Mouse (Mus musculus) hindbrain, embryonic 15.5 days (tissue): ENCODE results near the gene Inpp5a. TPM values are rescaled to one million over a fixed set of nuclear protein-coding genes. Genes with fewer than 3 reads are reported as not detected.

Source experiments
- ATAC-seq: fragments of 200-750 bp; cut with Nextera tagmentation; 2 replicates; pipeline ENCODE4 v1.8.0; 2017; ENCODE audit warnings: low read depth, moderate number of reproducible peaks, moderate TSS enrichment; ENCODE audit not compliant: low FRiP score
- H3K27ac ChIP-seq: fragments of 300-500 bp; sonication (generic); replicated peaks from 2 replicates; pipeline ENCODE4 v1.5.1; 2015; ENCODE audit warnings: mild to moderate bottlenecking, inconsistent platforms
- H3K27me3 ChIP-seq: fragments of 300-500 bp; sonication (generic); 2 replicates; pipeline ENCODE4 v1.6.1; 2015; ENCODE audit warnings: control low read depth, inconsistent platforms
- H3K36me3 ChIP-seq: fragments of 300-500 bp; sonication (generic); 2 replicates; pipeline ENCODE4 v1.6.1; 2015; ENCODE audit warnings: control low read depth, inconsistent platforms
- H3K4me1 ChIP-seq: fragments of 300-500 bp; sonication (generic); replicated peaks from 2 replicates; pipeline ENCODE4 v1.6.1; 2015; ENCODE audit warnings: control low read depth, inconsistent platforms
- H3K4me2 ChIP-seq: fragments of 300-500 bp; sonication (generic); 2 replicates; pipeline ENCODE4 v1.6.1; 2015; ENCODE audit warnings: moderate library complexity, mild to moderate bottlenecking, inconsistent platforms
- H3K4me3 ChIP-seq: fragments of 300-500 bp; sonication (generic); 2 replicates; pipeline ENCODE4 v1.5.1; 2015; ENCODE audit warnings: mild to moderate bottlenecking, inconsistent platforms
- H3K9ac ChIP-seq: fragments of 300-500 bp; sonication (generic); 2 replicates; pipeline ENCODE4 v1.6.1; 2015; ENCODE audit warnings: inconsistent platforms
- H3K9me3 ChIP-seq: fragments of 300-500 bp; sonication (generic); 2 replicates; pipeline ENCODE4 v1.6.1; 2016; ENCODE audit warnings: control low read depth, inconsistent platforms
- WGBS: fragments of 180-500 bp; shearing (Covaris S2); methylation state at CpG from one replicate; pipeline ENCODE4 v1.1.7; 2015; 5-methylcytosine and 5-hydroxymethylcytosine counted together
- polyA plus RNA-seq: library from polyadenylated mRNA; unstranded; fragments of >200 nt; fragmentation: Nextera tagmentation; extraction: Ambion mirVana; gene quantifications from 2 replicates; pipeline ENCODE4 v1.2.1, GENCODE M21; 2015

Inpp5a gene
- polyA plus RNA-seq, 1 experiment from 2014 or later, result 24.6 TPM

DNA sequence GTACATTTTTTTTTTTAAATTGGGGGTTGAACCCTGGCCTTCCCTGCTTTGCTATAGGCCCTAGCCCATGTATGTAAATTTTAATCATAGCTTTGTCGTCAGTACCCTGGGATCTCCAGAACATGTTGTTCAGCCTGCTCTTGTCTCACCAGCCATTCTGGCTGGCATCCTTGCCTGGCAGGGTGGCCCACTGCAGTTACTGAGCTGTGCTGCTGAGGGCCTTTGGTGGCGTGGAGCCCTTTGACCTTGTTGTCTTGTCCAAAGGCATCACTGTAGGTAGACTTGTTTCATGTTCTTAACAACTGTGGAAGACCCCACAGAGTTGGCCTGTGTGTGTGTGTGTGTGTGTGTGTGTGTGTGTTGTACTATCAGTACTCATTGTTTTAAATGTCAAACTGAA lies 3.2 kb downstream of the Inpp5a start:
- H3K27me3 ChIP-seq, result no peaks in the 10 kb centered on the region
- no peaks in the 10 kb centered on the region for H3K36me3 ChIP-seq
- H3K9me3 ChIP-seq, result no peaks in the 10 kb centered on the region
- H3K27ac ChIP-seq, result no peak overlapping the region
- H3K9ac ChIP-seq, result no peak overlapping the region
- H3K4me2 ChIP-seq, result no peak overlapping the region
- no peak for ATAC-seq
- 67% methylated on average over 2 of the region's 2 CpGs for WGBS
- H3K4me1 ChIP-seq, result peaks cover 44% of the 10 kb centered on the region
- H3K4me3 ChIP-seq, result no peak overlapping the region

DNA sequence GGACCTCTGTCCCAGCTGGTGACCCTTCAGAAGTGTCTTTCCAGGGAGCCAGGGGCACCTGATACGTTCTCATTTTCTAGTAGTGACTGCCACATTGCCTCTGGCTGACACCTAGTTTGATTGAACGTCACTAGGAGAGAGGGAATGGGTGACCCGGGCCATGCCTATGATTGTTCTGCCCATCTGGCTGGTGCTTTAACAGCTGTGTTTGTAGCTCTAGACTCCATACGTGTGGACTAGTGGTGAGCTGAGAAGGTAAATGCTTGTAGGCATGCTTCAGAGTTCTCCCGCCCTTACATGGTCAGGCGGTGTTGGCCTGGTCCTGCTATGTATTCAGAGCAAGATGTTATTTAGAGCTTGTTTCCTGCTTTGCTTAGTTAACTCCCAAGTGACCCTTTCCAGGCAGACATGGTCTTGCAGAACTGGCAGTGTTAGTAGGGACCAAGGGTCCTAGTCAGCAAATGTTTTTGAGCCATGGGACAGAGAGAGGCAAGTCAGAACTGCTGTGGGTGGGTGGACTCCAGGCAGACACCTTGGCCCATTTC lies 3.9 kb downstream of the Inpp5a start:
- Histone ChIP-seq H3K4me3 (no peak overlapping the region), H3K27ac (no peak overlapping the region), H3K9ac (no peak overlapping the region), H3K27me3 (no peaks in the 10 kb centered on the region), H3K4me2 (no peak overlapping the region), H3K9me3 (no peaks in the 10 kb centered on the region), H3K36me3 (no peaks in the 10 kb centered on the region), H3K4me1 (peaks cover 44% of the 10 kb centered on the region)
- ATAC-seq, result no peak
- WGBS, result 76% methylated on average over 6 of the region's 6 CpGs

DNA sequence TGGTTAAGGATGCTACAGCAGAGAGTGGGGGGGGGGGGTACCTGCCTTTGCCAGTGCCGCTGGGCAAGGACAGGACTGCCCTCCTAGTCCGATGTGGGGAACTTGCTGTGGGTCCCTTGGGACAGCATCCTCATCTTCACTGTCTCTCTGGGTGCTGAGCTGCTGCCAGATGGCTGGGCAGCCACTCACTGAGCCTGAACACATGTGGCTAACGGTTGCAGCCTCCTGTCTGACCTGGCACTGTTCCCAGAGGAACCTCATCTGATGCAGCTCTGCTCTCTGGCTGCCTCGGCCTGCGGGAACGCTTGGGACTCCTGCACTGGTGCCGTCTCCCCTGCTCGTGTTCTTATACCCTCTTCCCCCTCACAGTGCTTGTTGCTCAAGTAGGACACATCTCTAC lies 8.6 kb downstream of the Inpp5a start:
- Histone ChIP-seq H3K4me2 (no peak overlapping the region), H3K4me3 (no peak overlapping the region), H3K9ac (no peak overlapping the region), H3K27me3 (no peaks in the 10 kb centered on the region), H3K4me1 (peaks cover 28% of the 10 kb centered on the region), H3K9me3 (no peaks in the 10 kb centered on the region), H3K27ac (peak overlapping the region; percentile 55), H3K36me3 (no peaks in the 10 kb centered on the region)
- no peak for ATAC-seq
- WGBS, result 30% methylated on average over 8 of the region's 8 CpGs

DNA sequence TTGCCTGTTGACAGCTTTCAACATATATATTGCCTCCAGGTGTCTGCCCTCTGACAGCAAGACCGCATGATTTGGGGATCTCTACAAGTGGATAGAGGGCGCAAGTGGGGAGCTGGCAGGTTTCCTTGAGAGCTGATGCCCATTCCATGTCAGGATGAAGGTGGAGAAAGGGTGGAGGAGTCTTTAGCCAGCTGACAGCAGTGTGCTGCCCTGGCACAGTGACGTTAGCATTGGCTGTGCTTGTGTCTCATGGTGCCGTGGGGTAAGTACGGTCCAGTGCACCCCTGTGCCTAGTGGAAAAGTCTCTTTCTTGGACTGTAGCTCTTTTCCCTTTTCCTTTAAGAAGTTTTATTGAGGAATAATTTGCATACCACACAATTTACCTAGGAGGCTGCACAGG lies 9.2 kb downstream of the Inpp5a start:
- 79% methylated on average over 5 of the region's 5 CpGs for WGBS
- ATAC-seq, result no peak
- H3K27ac ChIP-seq, result peak overlapping the region; percentile 55; the same call in 1 of the 2 replicates

DNA sequence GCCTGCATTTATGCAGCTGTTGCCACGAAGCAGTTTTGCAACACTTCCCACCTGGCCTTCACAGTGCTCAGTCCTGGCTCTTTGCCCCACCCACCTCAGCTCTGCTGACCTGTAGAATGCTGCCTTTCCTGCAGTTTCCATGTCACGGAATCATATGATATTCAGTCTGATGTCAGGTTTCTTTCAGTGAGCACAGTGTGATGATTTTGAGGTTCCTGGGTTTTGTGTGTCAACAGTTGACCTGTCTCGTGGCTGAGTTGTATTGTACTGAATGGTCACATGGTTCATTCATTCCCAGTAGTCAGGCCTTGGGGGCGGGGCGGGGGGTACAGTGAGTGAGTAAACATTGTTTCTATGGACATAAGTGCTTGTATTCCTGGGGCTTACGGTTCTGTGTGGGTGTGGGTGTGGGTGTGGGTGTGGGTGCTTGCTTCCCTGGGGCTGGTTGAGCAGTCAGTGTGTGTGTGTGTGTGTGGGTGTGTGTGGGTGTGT lies 9.7 kb downstream of the Inpp5a start:
- no peaks in the 10 kb centered on the region for H3K36me3 ChIP-seq
- no peak overlapping the region for H3K9ac ChIP-seq
- H3K9me3 ChIP-seq, result no peaks in the 10 kb centered on the region
- no peak overlapping the region for H3K4me3 ChIP-seq
- H3K4me1 ChIP-seq, result peaks cover 22% of the 10 kb centered on the region
- no peak for ATAC-seq
- no peaks in the 10 kb centered on the region for H3K27me3 ChIP-seq
- no peak overlapping the region for H3K4me2 ChIP-seq
- H3K27ac ChIP-seq, result no peak overlapping the region
- 73% methylated on average over 6 of the region's 6 CpGs for WGBS

More for the DNA sequence above, 9.2 kb downstream of the Inpp5a start:
- H3K9ac ChIP-seq, result no peak overlapping the region
- no peak overlapping the region for H3K4me2 ChIP-seq
- H3K9me3 ChIP-seq, result no peaks in the 10 kb centered on the region
- no peaks in the 10 kb centered on the region for H3K36me3 ChIP-seq
- H3K4me3 ChIP-seq, result no peak overlapping the region
- no peaks in the 10 kb centered on the region for H3K27me3 ChIP-seq
- H3K4me1 ChIP-seq, result peaks cover 22% of the 10 kb centered on the region

DNA sequence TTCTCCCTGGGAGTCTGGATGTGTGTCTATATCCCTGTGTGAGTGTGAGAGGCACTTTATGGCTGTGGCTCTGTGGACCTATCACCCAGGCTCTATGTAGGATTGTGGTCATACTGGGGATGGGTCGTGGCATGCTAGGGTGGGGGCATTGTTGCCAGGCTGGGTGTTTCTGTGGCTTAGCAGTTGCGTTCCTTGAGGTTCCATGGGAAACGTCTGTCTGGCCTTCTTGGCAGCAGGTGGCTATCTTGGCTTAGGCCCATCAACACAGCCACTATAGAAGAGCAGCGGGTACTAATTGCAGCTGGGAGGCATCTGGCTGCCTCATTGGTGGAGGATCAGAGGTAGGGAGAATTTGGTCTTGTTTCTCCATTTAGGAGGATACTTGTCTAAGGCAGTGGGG lies 10.7 kb downstream of the Inpp5a start:
- H3K4me1 ChIP-seq, result peaks cover 22% of the 10 kb centered on the region
- H3K9me3 ChIP-seq, result no peaks in the 10 kb centered on the region
- H3K36me3 ChIP-seq, result no peaks in the 10 kb centered on the region
- no peaks in the 10 kb centered on the region for H3K27me3 ChIP-seq
- no peak for ATAC-seq
- WGBS, result 68% methylated on average over 4 of the region's 4 CpGs
- no peak overlapping the region for H3K9ac ChIP-seq
- H3K4me2 ChIP-seq, result no peak overlapping the region
- no peak overlapping the region for H3K27ac ChIP-seq
- H3K4me3 ChIP-seq, result no peak overlapping the region

DNA sequence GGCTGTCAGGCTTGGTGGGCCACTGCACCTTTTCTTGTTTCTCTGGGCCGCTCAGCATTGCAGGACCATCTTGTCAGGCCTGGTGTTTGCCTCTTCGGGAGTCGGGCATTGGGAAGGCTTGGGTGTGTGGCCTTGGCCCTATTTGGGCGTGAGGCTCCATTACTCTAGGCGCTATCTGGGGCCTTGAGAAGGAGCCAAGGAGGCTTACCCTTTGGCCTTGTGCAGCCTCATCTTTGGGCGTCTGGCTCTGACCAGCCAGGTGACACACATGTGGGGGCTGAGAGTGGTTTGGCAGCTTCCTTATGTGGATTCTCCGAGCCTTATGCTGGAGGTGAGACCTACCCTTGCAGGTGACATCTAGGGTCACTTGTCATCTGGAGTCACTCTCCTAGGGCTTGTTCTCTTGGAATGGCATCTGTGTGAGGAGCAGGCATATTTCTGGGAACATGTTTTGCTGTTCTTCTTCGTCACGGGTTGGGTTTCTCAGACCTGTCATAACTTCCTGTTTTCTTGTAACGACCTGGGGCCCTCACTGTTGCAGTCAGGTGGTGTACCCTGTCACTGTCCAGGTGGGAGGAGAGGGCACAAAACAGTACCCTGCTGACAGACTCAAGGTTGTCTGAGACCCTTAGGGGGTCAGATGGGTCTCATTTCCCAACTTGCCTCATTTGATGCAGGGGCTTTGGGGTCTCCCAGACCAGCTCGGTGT lies 11.2 kb downstream of the Inpp5a start:
- 92% methylated on average over 11 of the region's 11 CpGs for WGBS
- ATAC-seq, result no peak

DNA sequence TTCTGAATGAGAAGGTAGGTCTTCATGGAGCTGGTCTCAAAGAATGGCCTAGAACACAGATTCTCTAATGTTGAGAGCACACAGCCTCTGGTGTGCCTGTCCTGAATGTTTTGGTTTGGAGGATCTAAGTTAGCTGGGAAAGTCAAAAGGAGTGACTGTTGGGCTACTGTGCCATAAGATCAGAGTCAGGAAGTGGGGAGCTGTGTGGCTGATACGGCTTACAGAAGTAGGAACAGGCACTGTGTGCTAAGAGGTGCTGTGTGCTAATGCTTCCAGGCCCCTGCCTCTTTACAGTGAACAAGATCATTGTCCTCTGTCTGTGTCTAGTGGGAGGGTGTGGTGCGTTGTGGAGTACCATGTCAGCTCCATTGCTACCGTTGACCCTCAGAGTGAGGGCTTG lies 12.0 kb downstream of the Inpp5a start:
- Histone ChIP-seq H3K36me3 (no peaks in the 10 kb centered on the region), H3K4me2 (no peak overlapping the region), H3K4me1 (peaks cover 22% of the 10 kb centered on the region), H3K9me3 (no peaks in the 10 kb centered on the region), H3K27me3 (no peaks in the 10 kb centered on the region), H3K4me3 (no peak overlapping the region), H3K27ac (no peak overlapping the region), H3K9ac (no peak overlapping the region)
- no peak for ATAC-seq
- 94% methylated on average over 3 of the region's 3 CpGs for WGBS

More for the DNA sequence above, 11.2 kb downstream of the Inpp5a start:
- Histone ChIP-seq H3K4me1 (peaks cover 22% of the 10 kb centered on the region), H3K27ac (no peak overlapping the region), H3K9me3 (no peaks in the 10 kb centered on the region), H3K4me3 (no peak overlapping the region), H3K27me3 (no peaks in the 10 kb centered on the region), H3K36me3 (no peaks in the 10 kb centered on the region), H3K9ac (no peak overlapping the region), H3K4me2 (no peak overlapping the region)

DNA sequence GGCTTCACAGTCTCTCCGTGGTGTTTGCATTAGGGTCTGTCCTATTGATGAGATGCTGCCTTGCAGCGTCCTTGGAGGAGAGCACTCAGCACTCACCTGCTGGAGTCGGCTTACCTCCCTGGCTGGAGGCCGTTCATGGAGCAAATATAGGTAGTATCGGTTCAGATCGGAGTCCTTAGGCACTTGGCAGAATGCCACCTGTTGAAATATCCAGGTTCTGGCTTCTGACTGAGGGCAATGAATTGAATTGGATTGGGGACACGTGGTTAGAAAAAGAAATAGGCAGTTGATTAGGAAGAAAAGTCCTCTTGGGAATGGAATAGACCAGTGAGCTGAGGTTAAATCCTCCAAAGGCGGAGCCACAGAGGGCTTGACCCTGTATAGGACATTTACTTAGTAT lies 12.9 kb downstream of the Inpp5a start:
- Histone ChIP-seq H3K4me3 (no peak overlapping the region), H3K27me3 (no peaks in the 10 kb centered on the region), H3K9ac (no peak overlapping the region), H3K9me3 (no peaks in the 10 kb centered on the region), H3K36me3 (no peaks in the 10 kb centered on the region), H3K4me2 (no peak overlapping the region), H3K27ac (no peak overlapping the region), H3K4me1 (peaks cover 22% of the 10 kb centered on the region)
- 88% methylated on average over 8 of the region's 8 CpGs for WGBS
- no peak for ATAC-seq

DNA sequence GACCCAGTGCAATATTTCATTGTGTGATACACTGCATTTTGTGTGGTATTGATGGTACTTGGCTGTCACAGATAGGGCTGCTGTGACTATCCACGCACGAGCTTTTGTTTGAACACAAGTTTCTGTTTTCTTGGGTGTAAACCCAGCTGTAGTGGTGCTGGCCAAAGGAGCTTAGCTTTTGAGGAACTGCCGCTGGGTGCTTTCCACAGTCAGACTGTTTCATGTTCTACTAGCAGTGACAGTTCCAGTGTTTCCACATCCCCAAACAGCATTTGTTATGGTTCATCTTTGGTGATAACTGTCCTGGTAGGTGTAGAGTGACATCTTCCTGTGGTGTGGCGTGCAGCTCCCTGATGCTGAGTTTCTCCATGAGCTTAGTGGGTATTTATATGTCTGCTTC lies 13.8 kb downstream of the Inpp5a start:
- Histone ChIP-seq H3K36me3 (no peaks in the 10 kb centered on the region), H3K9ac (no peak overlapping the region), H3K27me3 (no peaks in the 10 kb centered on the region), H3K4me2 (no peak overlapping the region), H3K4me1 (peaks cover 16% of the 10 kb centered on the region), H3K27ac (no peak overlapping the region), H3K9me3 (no peaks in the 10 kb centered on the region), H3K4me3 (no peak overlapping the region)
- no peak for ATAC-seq
- 89% methylated on average over 4 of the region's 4 CpGs for WGBS

DNA sequence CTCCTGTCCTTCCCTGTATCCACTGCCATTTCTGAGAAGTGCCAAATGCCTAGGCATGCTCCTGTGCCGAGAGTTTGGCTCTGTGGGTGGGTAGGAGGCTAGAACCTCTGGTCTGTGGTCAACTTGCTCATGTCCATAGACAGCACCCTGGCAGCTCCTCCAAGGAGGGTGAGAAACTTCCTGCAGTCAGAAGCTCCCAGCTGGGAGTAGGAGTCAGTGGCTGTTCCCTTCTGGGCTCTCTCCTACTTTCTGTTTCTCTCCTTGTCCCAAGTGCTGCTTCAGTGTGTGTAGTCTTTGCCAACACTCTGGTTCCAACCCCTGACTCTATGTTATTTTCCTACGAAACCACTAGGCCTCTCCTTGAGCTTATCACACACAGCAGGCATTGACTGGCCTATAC lies 17.7 kb downstream of the Inpp5a start:
- ATAC-seq, result no peak
- H3K9me3 ChIP-seq, result no peaks in the 10 kb centered on the region
- no peaks in the 10 kb centered on the region for H3K4me1 ChIP-seq
- H3K4me2 ChIP-seq, result no peak overlapping the region
- no peak overlapping the region for H3K9ac ChIP-seq
- H3K27me3 ChIP-seq, result no peaks in the 10 kb centered on the region
- no peak overlapping the region for H3K4me3 ChIP-seq
- H3K27ac ChIP-seq, result no peak overlapping the region
- WGBS, result 93% methylated on average over 2 of the region's 2 CpGs
- H3K36me3 ChIP-seq, result no peaks in the 10 kb centered on the region

DNA sequence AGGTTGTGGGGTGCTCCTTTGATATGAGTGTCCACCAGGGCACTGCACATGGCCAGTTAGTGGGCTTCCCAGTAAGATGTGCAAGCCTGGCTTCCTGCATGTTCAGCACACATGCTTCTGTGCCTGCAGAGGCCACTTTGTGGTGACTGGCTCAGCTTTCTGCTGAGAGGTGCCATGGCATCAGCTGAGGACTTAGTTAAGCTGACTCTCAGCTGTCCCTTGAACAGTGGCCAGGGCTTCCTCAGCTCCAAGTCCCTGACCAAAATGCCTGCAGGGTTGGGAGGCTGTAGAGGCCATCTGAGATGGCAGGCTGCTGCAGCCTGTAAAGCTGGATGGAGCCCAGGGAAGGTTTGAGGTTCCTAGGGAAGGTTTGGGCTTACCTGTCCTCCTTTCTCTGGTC lies 19.1 kb downstream of the Inpp5a start:
- Histone ChIP-seq H3K36me3 (no peaks in the 10 kb centered on the region), H3K4me3 (no peak overlapping the region), H3K9me3 (no peaks in the 10 kb centered on the region), H3K27me3 (no peaks in the 10 kb centered on the region), H3K27ac (no peak overlapping the region), H3K4me1 (no peaks in the 10 kb centered on the region), H3K9ac (no peak overlapping the region), H3K4me2 (no peak overlapping the region)
- no peak for ATAC-seq

DNA sequence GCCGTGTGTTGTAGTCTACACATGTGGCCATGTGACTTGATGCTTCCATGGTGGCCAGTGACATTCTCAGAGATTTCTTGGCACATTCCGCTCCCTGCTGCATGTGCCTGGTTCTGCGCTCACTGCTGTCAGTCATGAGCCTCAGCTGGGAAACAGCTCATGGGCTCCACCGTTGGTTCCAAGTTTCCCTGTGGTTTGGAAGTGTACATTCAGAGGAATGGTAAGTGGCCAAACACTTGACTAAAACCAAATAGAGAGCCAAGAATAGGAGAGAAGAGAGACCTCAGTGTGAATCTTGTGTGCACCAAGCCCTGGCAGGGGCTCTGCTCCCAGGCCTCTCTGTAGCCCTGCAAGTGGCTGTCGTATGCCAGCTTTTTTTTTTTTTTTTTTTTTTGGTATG lies 21.0 kb downstream of the Inpp5a start:
- Histone ChIP-seq H3K27me3 (no peaks in the 10 kb centered on the region), H3K36me3 (no peaks in the 10 kb centered on the region), H3K4me3 (no peak overlapping the region), H3K4me2 (no peak overlapping the region), H3K4me1 (peaks cover 5% of the 10 kb centered on the region; the same call in 1 of the 2 replicates), H3K9me3 (no peaks in the 10 kb centered on the region), H3K27ac (no peak overlapping the region), H3K9ac (no peak overlapping the region)
- WGBS, result 76% methylated on average over 5 of the region's 5 CpGs
- ATAC-seq, result no peak
